Mouse (Mus musculus): ENCODE measurements around the gene Eif4e1b.

DNA sequence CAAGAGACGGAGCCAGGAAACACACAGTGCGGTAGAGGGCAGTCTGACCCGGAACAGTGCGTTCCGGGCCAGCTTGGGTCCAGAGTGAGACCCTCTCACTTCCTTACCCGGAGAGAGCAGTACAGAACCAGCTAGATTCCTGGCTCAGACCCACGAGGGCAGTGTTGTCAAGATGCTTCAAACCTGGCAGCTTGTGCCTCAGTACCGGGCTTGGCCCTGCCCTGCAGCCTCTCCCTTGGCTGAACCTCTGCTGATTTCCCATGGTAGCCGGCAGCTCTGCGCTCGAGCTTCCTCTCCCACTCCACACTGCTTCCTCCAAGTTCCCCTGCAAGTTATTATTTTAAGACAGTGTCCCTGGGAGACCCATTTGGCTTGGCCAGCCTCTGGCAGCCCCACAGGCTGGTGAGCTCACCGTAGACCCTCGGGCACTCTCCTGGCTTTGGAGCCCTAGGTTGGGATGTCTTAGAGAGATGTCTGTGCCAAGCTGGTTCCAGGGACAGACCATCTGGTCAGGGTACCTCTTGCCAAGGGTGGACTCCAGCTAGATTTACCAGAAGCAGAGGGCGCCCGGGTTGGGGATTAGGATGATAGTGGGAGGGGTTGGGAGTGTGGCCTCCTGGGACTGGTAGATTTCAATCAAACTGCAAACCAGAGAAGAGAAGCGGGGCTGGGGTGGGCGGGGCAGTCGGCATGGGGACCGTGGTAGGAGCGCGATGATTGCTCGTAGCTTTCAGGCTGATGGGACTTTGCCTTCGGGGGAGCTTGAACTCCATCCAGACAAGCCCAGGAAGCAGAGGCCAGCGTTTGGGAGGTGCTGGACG lies 40.5 kb downstream of the Eif4e1b start:
- TF ChIP-seq POLR2A (IDR thresholded peaks at IDR 0.05; ENCODE audit: low read depth, low read length), result no peak
- no peak for TF ChIP-seq CTCF (IDR thresholded peaks at IDR 0.05; ENCODE audit: borderline replicate concordance, insufficient read depth, low read length)
